Comparison of ENCODE assay signal across 8 mouse cellular contexts in the genomic region with DNA sequence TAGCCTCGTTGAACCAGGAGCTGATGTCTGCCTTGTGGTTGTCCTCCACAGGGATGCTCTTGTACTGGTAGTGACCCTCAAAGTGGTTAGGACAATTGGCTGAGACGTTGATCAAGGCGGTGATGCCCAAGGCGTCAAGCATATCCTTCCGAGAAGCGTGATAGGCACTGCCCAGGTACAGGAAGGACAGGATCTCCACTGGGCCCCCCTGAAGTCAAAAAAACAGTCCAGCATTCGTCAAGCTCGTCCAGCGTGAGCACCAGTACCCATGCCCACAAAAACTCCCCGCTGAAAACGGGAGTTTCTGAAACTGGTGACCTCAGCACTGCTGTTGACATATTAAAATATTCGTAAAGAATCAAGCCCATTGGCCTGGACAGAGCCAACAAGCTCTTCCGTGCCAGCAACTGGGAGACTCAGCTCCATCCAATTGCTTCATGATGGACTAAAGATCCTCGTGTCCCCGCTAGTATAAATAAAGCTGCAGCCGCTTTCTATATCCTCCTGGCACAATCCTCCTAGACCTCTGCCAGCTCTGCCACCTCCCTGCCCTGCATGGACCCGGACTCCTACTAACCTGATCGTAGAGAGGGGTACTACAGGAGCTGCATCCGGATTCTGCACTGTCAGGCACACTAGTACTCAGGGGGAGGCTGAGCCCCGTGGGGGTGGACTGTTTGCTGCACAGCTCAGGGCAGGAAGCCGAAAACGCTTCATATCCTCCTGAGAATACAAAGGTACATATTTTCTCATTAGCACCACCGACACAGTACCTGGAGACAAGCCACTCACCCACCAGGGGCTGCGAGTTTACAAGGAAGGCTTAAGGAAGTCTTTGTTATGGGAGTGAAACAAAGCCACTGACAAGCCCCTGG. TPM values are rescaled to one million over a fixed set of nuclear protein-coding genes. Genes with fewer than 3 reads are reported as not detected.
DNase-seq lines count a peak whose midpoint lies in the region; ATAC-seq lines count a peak whose summit lies in the region.

No protein-coding gene starts in this region.

- H3K27me3 ChIP-seq in embryonic facial prominence, embryonic 14.5 days (replicated peaks; ENCODE audit: control insufficient read depth, insufficient read depth, low read length): no peaks in the 10 kb centered on the region
- H3K27me3 ChIP-seq in heart, embryonic 15.5 days: no peaks in the 10 kb centered on the region

- peak; percentile 52 to 63 for DNase-seq in CD8-positive naive resting alpha-beta T cell, adult 2 months (ENCODE audit: low read depth in 2 of 2, low spot score in 2 of 2)
- DNase-seq in adrenal gland, postnatal 14 days: peak; percentile 69
- DNase-seq in embryonic facial prominence, embryonic 14.5 days (ENCODE audit: low spot score): peak; percentile 56
- peak; percentile 37 to 60 for DNase-seq in kidney, postnatal 25 days
- peak; percentile 71 for DNase-seq in lung, postnatal 10 days
- peak; percentile 38 for DNase-seq in right cerebral cortex, postnatal 4 days

- no peak; the same call in 1 of the 2 replicates for ATAC-seq in embryonic facial prominence, embryonic 14.5 days (ENCODE audit: low read depth)
- ATAC-seq in heart, embryonic 15.5 days (replicated peaks; ENCODE audit: insufficient number of reproducible peaks, insufficient read depth, low FRiP score, low read depth): no peak
- no peak for ATAC-seq in monocyte, adult 5-6 weeks (replicated peaks; ENCODE audit: insufficient number of reproducible peaks, low FRiP score, low TSS enrichment, poor library complexity, severe bottlenecking)

- WGBS in embryonic facial prominence, embryonic 14.5 days: 20% methylated on average over 24 of the region's 24 CpGs
- 12% methylated on average over 24 of the region's 24 CpGs for WGBS in heart, embryonic 15.5 days

- peak overlapping the region; percentile 95 for H3K9ac ChIP-seq in embryonic facial prominence, embryonic 14.5 days (ENCODE audit: low read depth, low read length)
- H3K9ac ChIP-seq in heart, embryonic 15.5 days: peak overlapping the region; percentile 92

- H3K27ac ChIP-seq in embryonic facial prominence, embryonic 14.5 days (replicated peaks; ENCODE audit: low read depth, low read length): peak overlapping the region; percentile 98
- H3K27ac ChIP-seq in heart, embryonic 15.5 days: peak overlapping the region; percentile 99

- no peaks in the 10 kb centered on the region for H3K9me3 ChIP-seq in embryonic facial prominence, embryonic 14.5 days (ENCODE audit: control insufficient read depth, low read length)
- no peaks in the 10 kb centered on the region for H3K9me3 ChIP-seq in heart, embryonic 15.5 days (replicated peaks)

- H3K4me3 ChIP-seq in embryonic facial prominence, embryonic 14.5 days (ENCODE audit: low read depth, low read length): peak overlapping the region; percentile 76
- peak overlapping the region; percentile 82 for H3K4me3 ChIP-seq in heart, embryonic 15.5 days

- H3K4me2 ChIP-seq in embryonic facial prominence, embryonic 14.5 days (ENCODE audit: low read depth, low read length): peak overlapping the region; percentile 60
- peak overlapping the region; percentile 71 for H3K4me2 ChIP-seq in heart, embryonic 15.5 days

- peaks cover 46% of the 10 kb centered on the region for H3K4me1 ChIP-seq in embryonic facial prominence, embryonic 14.5 days (ENCODE audit: control insufficient read depth, insufficient read depth, low read length)
- H3K4me1 ChIP-seq in heart, embryonic 15.5 days (replicated peaks): peaks cover 71% of the 10 kb centered on the region

- H3K36me3 ChIP-seq in embryonic facial prominence, embryonic 14.5 days (ENCODE audit: control insufficient read depth, insufficient read depth, low read length): peaks cover 12% of the 10 kb centered on the region
- peaks cover 5% of the 10 kb centered on the region; the same call in 1 of the 2 replicates for H3K36me3 ChIP-seq in heart, embryonic 15.5 days

RNA-seq across cellular contexts. Expression of gene Ergic1, which starts 54.1 kb away (rescaled TPM):
- 126 and 143 TPM in 2 replicates for total RNA-seq in adrenal gland, postnatal 14 days (2021)
- 149 and 164 TPM in 2 replicates for polyA plus RNA-seq in embryonic facial prominence, embryonic 14.5 days (2014; fragmentation: Nextera tagmentation; extraction: Ambion mirVana)
- polyA plus RNA-seq in heart, embryonic 15.5 days (2015; fragmentation: Nextera tagmentation; extraction: Ambion mirVana): 75.0 and 92.0 TPM in 2 replicates
- total RNA-seq in monocyte, adult 5-6 weeks (2017): 16.0 to 20.2 TPM (median 17.6 TPM) in 3 replicates

RNA-seq across cellular contexts. Expression of gene Dusp1, which starts 54.7 kb away (rescaled TPM):
- 56.6 and 66.3 TPM in 2 replicates for total RNA-seq in adrenal gland, postnatal 14 days (2021)
- 25.4 and 27.3 TPM in 2 replicates for polyA plus RNA-seq in embryonic facial prominence, embryonic 14.5 days (2014; fragmentation: Nextera tagmentation; extraction: Ambion mirVana)
- polyA plus RNA-seq in heart, embryonic 15.5 days (2015; fragmentation: Nextera tagmentation; extraction: Ambion mirVana): 30.8 and 38.1 TPM in 2 replicates
- 146 to 413 TPM (median 198 TPM) in 3 replicates for total RNA-seq in monocyte, adult 5-6 weeks (2017)
